Mouse (Mus musculus) liver, embryonic 12.5 days (tissue): ENCODE measurements at regions not wholly inside any gene's neighbourhood (a gene's known extent, or its start where the extent isn't known, plus 50 kb on each side); places are given as distances from the start of the nearest gene placed in this dataset.

Experiments used
- ATAC-seq: fragments of 200-750 bp; cut with Nextera tagmentation; 2 replicates; pipeline ENCODE4 v1.8.0; 2017; ENCODE audit warnings: moderate number of reproducible peaks, mild to moderate bottlenecking, moderate library complexity
- H3K27ac ChIP-seq: fragments of 300-500 bp; sonication (generic); 2 replicates; pipeline ENCODE4 v1.5.1; 2016; ENCODE audit warnings: mild to moderate bottlenecking
- H3K27me3 ChIP-seq: fragments of 300-500 bp; sonication (generic); replicated peaks from 2 replicates; pipeline ENCODE4 v1.6.1; 2016; ENCODE audit warnings: mild to moderate bottlenecking, moderate library complexity
- H3K36me3 ChIP-seq: fragments of 300-500 bp; sonication (generic); 2 replicates; pipeline ENCODE4 v1.6.1; 2016; ENCODE audit warnings: mild to moderate bottlenecking, moderate library complexity
- H3K4me1 ChIP-seq: fragments of 300-500 bp; sonication (generic); 2 replicates; pipeline ENCODE4 v1.6.1; 2016
- H3K4me2 ChIP-seq: fragments of 300-500 bp; sonication (generic); 2 replicates; pipeline ENCODE4 v1.6.1; 2016; ENCODE audit warnings: mild to moderate bottlenecking, moderate library complexity
- H3K4me3 ChIP-seq: fragments of 300-500 bp; sonication (generic); 2 replicates; pipeline ENCODE4 v1.5.1; 2016; ENCODE audit warnings: mild to moderate bottlenecking, moderate library complexity
- H3K9ac ChIP-seq: fragments of 300-500 bp; sonication (generic); 2 replicates; pipeline ENCODE4 v1.6.1; 2016; ENCODE audit warnings: mild to moderate bottlenecking, moderate library complexity
- H3K9me3 ChIP-seq: fragments of 300-500 bp; sonication (generic); replicated peaks from 2 replicates; pipeline ENCODE4 v1.6.1; 2016; ENCODE audit warnings: mild to moderate bottlenecking, moderate library complexity
- WGBS: fragments of 180-500 bp; shearing (Covaris S2); methylation state at CpG from one replicate; pipeline ENCODE4 v1.1.7; 2016; ENCODE audit not compliant: insufficient replicate concordance; 5-methylcytosine and 5-hydroxymethylcytosine counted together

GRCm38 (mm10) chr11:38224300-38224699 is 988.5 kb upstream of the Tenm2 start:
- Histone ChIP-seq H3K9me3 (no peaks in the 10 kb centered on the region), H3K27ac (no peak overlapping the region), H3K4me2 (no peak overlapping the region), H3K4me3 (no peak overlapping the region), H3K36me3 (no peaks in the 10 kb centered on the region), H3K9ac (no peak overlapping the region), H3K27me3 (no peaks in the 10 kb centered on the region), H3K4me1 (no peaks in the 10 kb centered on the region)
- WGBS: 72% methylated on average over 3 of the region's 3 CpGs
- ATAC-seq: no peak

- Histone ChIP-seq H3K4me3 (no peak overlapping the region), H3K27me3 (no peaks in the 10 kb centered on the region), H3K27ac (no peak overlapping the region), H3K4me1 (no peaks in the 10 kb centered on the region), H3K4me2 (no peak overlapping the region), H3K9me3 (no peaks in the 10 kb centered on the region), H3K9ac (no peak overlapping the region), H3K36me3 (no peaks in the 10 kb centered on the region)
- no peak for ATAC-seq
- WGBS: 51% methylated on average over 2 of the region's 2 CpGs
Measured at GRCm38 (mm10) chr11:38203347-38203746, 967.6 kb upstream of the Tenm2 start.

- Histone ChIP-seq H3K4me3 (no peak overlapping the region), H3K27ac (no peak overlapping the region), H3K9ac (no peak overlapping the region), H3K4me2 (no peak overlapping the region), H3K9me3 (no peaks in the 10 kb centered on the region), H3K36me3 (no peaks in the 10 kb centered on the region), H3K4me1 (no peaks in the 10 kb centered on the region), H3K27me3 (no peaks in the 10 kb centered on the region)
- WGBS: 64% methylated on average over 3 of the region's 3 CpGs
- ATAC-seq: no peak
Measured at GRCm38 (mm10) chr11:38201136-38201741, 965.5 kb upstream of the Tenm2 start.

- H3K4me2 ChIP-seq: no peak overlapping the region
- no peaks in the 10 kb centered on the region for H3K27me3 ChIP-seq
- no peaks in the 10 kb centered on the region for H3K9me3 ChIP-seq
- no peak overlapping the region for H3K9ac ChIP-seq
- no peaks in the 10 kb centered on the region for H3K4me1 ChIP-seq
- no peak for ATAC-seq
- 61% methylated on average over 5 of the region's 5 CpGs for WGBS
- H3K36me3 ChIP-seq: no peaks in the 10 kb centered on the region
- H3K4me3 ChIP-seq: no peak overlapping the region
- H3K27ac ChIP-seq: no peak overlapping the region
Measured at GRCm38 (mm10) chr11:38193719-38194118, 958.0 kb upstream of the Tenm2 start.

GRCm38 (mm10) chr11:38191895-38192547 is 956.3 kb upstream of the Tenm2 start:
- WGBS: 49% methylated on average over 2 of the region's 2 CpGs

GRCm38 (mm10) chr11:38191437-38191836 is 955.7 kb upstream of the Tenm2 start:
- H3K27ac ChIP-seq: no peak overlapping the region
- ATAC-seq: no peak
- no peak overlapping the region for H3K4me3 ChIP-seq
- WGBS: 52% methylated on average over 3 of the region's 3 CpGs
- no peaks in the 10 kb centered on the region for H3K9me3 ChIP-seq
- no peak overlapping the region for H3K9ac ChIP-seq
- H3K27me3 ChIP-seq: no peaks in the 10 kb centered on the region
- no peaks in the 10 kb centered on the region for H3K4me1 ChIP-seq
- H3K4me2 ChIP-seq: no peak overlapping the region
- H3K36me3 ChIP-seq: no peaks in the 10 kb centered on the region

More at GRCm38 (mm10) chr11:38191895-38192547, 956.3 kb upstream of the Tenm2 start:
- Histone ChIP-seq H3K27me3 (no peaks in the 10 kb centered on the region), H3K4me1 (no peaks in the 10 kb centered on the region), H3K4me3 (no peak overlapping the region), H3K4me2 (no peak overlapping the region), H3K9ac (no peak overlapping the region), H3K9me3 (no peaks in the 10 kb centered on the region), H3K36me3 (no peaks in the 10 kb centered on the region), H3K27ac (no peak overlapping the region)
- no peak for ATAC-seq

- no peaks in the 10 kb centered on the region for H3K4me1 ChIP-seq
- WGBS: 71% methylated on average over 1 of the region's 1 CpGs
- no peak overlapping the region for H3K27ac ChIP-seq
Measured at GRCm38 (mm10) chr11:38170721-38171120, 935.0 kb upstream of the Tenm2 start.

GRCm38 (mm10) chr11:38158310-38158709 is 922.5 kb upstream of the Tenm2 start:
- H3K9ac ChIP-seq: no peak overlapping the region
- H3K4me2 ChIP-seq: no peak overlapping the region
- no peaks in the 10 kb centered on the region for H3K36me3 ChIP-seq
- H3K4me1 ChIP-seq: no peaks in the 10 kb centered on the region
- no peaks in the 10 kb centered on the region for H3K9me3 ChIP-seq
- no peak overlapping the region for H3K27ac ChIP-seq
- H3K27me3 ChIP-seq: no peaks in the 10 kb centered on the region
- ATAC-seq: no peak
- no peak overlapping the region for H3K4me3 ChIP-seq
- 77% methylated on average over 4 of the region's 4 CpGs for WGBS

More at GRCm38 (mm10) chr11:38170721-38171120, 935.0 kb upstream of the Tenm2 start:
- Histone ChIP-seq H3K4me3 (no peak overlapping the region), H3K36me3 (no peaks in the 10 kb centered on the region), H3K4me2 (no peak overlapping the region), H3K9ac (no peak overlapping the region), H3K27me3 (no peaks in the 10 kb centered on the region), H3K9me3 (no peaks in the 10 kb centered on the region)
- no peak for ATAC-seq

GRCm38 (mm10) chr11:38156944-38157343 is 921.2 kb upstream of the Tenm2 start:
- no peak for ATAC-seq
- WGBS: 71% methylated on average over 9 of the region's 9 CpGs
- no peaks in the 10 kb centered on the region for H3K9me3 ChIP-seq

GRCm38 (mm10) chr11:38155706-38156105 is 919.9 kb upstream of the Tenm2 start:
- H3K27ac ChIP-seq: no peak overlapping the region
- no peak overlapping the region for H3K4me3 ChIP-seq
- no peak overlapping the region for H3K9ac ChIP-seq
- 71% methylated on average over 2 of the region's 2 CpGs for WGBS
- ATAC-seq: no peak
- no peaks in the 10 kb centered on the region for H3K36me3 ChIP-seq
- H3K9me3 ChIP-seq: no peaks in the 10 kb centered on the region
- H3K27me3 ChIP-seq: no peaks in the 10 kb centered on the region
- no peak overlapping the region for H3K4me2 ChIP-seq
- no peaks in the 10 kb centered on the region for H3K4me1 ChIP-seq

More at GRCm38 (mm10) chr11:38156944-38157343, 921.2 kb upstream of the Tenm2 start:
- Histone ChIP-seq H3K4me2 (no peak overlapping the region), H3K9ac (no peak overlapping the region), H3K4me1 (no peaks in the 10 kb centered on the region), H3K27ac (no peak overlapping the region), H3K27me3 (no peaks in the 10 kb centered on the region), H3K4me3 (no peak overlapping the region), H3K36me3 (no peaks in the 10 kb centered on the region)

- Histone ChIP-seq H3K36me3 (no peaks in the 10 kb centered on the region), H3K4me2 (no peak overlapping the region), H3K4me3 (no peak overlapping the region), H3K4me1 (no peaks in the 10 kb centered on the region), H3K9ac (no peak overlapping the region), H3K27ac (no peak overlapping the region), H3K9me3 (no peaks in the 10 kb centered on the region), H3K27me3 (no peaks in the 10 kb centered on the region)
- 69% methylated on average over 2 of the region's 2 CpGs for WGBS
- no peak for ATAC-seq
Measured at GRCm38 (mm10) chr11:38143436-38143835, 907.7 kb upstream of the Tenm2 start.

GRCm38 (mm10) chr11:38128851-38129250 is 893.1 kb upstream of the Tenm2 start:
- Histone ChIP-seq H3K27me3 (no peaks in the 10 kb centered on the region), H3K36me3 (no peaks in the 10 kb centered on the region), H3K4me3 (no peak overlapping the region), H3K4me2 (no peak overlapping the region), H3K9me3 (no peaks in the 10 kb centered on the region), H3K4me1 (no peaks in the 10 kb centered on the region), H3K9ac (no peak overlapping the region), H3K27ac (no peak overlapping the region)
- no peak for ATAC-seq
